Mouse (Mus musculus): ENCODE measurements around the gene Elf5.

The Elf5 gene

DNA sequence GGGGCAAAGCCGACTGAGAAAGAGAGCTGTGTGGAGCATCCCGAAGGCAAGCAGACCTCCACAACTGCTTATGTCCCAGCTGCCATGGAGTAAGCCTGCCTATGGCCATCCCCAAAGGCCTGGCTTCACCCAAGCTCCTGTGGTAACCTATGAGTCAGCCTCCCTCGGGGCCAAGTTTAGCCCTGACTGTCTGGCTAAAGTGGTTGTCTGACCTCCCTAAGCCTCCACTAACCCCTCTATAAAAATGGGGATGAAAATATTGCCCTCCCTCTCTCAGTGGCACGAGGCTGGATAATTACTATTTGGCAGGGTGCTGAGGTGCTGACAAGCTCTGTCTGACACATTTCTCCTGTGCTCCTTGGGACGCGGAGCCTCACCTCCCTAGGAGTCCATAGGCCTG, at the start of gene Elf5:
Elf5 (plus strand) TSS at position 341 of the 400 bp plus-strand sequence.
- no peak for ATAC-seq (ENCODE audit: low TSS enrichment)

DNA sequence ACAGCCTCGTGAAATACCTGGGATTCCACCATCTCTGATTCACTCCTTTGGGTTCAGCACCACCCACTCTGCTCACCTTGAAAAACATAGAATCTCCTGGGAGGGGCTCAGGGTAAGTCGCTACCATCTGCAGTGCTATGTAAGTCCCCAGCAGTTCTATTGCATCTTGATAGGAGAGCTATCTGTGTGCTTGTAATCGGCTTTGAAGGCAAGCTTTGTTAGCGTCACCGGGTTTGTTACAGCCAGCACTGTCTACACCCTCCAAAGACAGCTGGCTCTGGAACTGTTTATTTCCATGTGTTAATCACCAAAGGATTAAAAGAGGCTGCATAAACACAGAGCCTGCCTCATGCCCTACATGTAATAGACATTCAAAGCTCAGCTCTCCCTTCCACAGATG, 38.9 kb upstream of the Elf5 start:
- no peak for ATAC-seq (ENCODE audit: low TSS enrichment)

DNA sequence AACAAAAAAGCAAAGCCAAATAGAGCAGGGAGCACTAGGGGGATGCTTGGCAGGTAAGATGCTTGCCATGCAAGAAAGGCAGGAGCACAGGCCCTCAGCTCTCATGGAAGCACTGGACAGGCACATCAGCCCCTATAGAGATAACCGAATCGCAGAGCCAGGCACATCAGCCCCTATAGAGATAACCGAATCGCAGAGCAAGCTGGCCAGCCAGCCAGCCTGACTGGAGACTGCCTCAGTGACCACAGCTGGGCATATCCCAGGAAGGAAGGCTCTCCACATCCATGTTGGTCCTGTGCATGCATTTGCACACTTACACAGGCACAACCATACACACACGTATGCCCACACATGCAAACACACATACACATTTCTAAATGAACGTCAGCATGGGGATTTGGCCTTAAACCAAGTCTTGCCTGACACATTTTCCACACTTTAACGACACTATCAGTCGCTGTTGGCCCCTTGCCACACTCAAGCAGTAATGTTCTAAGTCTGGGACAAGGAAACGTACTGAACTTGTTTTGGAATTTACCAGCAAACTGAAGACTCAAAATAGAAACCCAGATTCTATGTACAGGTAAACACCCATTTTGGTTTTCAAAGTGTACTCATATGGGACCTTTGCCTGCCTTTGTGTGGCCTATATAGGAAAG, 31.9 kb upstream of the Elf5 start:
- no peak for ATAC-seq (ENCODE audit: low TSS enrichment)

DNA sequence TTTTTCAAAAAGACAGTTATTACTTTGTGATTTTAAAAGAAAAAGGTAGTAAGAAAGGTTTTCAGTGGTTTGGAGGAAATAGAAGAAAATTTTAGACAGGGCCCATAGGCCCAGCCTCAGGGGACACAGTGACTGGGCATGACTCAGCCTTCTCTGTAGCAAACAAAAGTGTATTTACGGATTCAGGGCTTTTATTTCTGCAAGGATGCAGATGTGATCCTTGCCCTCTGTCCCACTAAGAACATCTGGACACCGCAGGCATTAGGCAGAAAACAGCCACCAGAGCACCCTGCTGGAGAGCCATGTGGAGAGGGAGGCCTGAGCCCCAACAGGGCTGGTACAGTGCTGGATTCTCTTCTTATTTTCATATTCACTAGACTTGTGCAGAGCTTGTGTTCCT, 29.3 kb upstream of the Elf5 start:
- ATAC-seq (ENCODE audit: low TSS enrichment), result no peak

DNA sequence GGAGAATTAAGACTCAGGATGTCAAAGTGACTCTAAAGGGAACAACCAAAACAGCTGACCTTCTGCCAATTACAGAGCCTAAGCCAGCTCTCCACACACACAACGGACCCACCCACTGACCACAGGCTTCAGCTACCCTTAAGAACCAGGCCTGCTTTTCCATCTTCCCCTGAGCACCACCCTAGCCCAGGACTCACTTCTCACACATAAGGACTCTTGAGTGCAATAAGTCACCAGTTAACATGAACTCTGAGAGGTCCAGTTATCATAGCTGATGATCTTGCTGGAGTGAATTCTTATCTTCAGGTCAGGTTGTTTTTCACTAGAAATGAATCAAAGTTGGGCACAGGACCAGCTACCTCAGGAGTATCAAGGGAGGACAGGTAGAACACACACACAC, 23.6 kb upstream of the Elf5 start:
- no peak for ATAC-seq (ENCODE audit: low TSS enrichment)

DNA sequence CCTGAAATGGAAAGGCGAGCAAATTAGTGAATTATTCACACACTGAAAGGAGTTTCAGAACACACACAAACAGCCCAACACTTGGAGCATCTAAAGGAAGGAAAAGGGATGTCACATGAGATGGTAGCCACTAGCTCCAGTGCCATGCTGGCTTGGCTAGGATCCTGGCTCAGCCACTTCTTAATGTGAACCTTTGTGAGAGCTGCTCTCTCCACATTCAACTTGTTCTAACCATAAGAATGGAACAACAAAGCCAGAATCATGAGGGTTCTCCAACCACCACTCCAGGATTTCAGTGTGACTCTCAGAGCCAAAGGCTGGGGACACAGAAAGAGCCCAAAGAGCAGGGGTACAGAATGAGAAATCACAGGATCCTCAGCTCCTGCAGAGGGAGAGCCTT, 23.2 kb upstream of the Elf5 start:
- ATAC-seq (ENCODE audit: low TSS enrichment), result no peak

DNA sequence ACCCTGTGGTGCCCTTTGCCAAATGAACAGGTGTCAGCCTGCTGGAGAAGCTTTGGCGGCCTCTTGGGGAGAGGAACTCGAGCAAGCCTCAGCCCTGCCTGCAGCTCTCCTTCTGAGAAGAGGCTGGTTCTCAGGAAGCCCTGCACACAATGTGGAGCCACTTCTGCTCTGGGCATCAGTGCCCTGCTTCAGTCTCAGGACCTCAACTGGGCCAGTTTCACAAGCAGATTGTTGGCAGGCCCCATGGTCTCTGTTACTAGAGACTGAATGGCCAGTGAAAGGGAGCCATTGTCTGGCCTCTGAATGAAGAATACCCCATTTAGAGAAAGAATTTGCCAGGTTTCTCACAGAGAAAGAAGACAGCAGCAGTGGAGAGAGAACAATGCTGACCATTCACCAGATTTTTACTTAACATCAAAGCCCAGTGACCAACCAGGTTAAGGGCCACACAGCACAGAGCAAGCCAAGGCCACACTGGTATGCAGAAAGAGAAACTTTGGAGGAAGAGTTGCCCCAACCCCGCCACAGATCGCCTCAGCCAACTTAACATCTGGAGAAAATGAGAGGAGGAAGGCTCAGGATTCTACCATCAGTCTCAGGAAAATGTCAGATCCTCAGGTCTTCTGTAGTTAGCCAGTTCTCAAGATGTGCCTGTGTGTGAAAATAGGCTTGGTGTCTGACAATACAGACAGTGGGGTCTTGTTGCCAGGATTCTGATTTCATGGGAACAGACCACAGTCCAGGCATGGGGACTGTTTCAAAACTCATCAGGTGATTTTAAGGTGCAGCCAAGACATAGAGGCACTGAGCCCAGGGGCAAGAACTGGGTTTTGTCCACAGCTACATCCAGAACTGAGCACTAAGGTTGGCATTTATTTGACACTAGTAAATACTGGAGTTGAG, 21.2 kb upstream of the Elf5 start:
- ATAC-seq (ENCODE audit: low TSS enrichment), result peak; percentile 94

DNA sequence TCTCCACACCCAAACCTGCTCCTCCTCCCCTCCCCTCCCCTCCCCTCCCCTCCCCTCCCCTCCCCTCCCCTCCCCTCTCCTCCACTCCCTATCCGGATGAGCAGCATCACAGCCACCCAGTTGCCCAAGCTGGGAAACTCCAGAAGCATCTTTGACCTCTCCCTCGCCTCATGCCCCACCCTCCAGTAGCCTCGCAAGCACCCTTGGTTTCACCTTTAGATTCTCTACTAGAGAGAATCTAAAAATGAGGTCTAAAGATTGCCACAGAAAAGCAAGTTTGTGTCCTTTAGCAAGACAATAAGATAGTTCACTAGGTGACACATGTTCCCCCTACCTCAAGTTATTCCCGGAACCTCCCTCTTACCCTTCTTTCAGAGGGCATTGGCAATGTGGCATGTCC, 19.9 kb upstream of the Elf5 start:
- no peak for ATAC-seq (ENCODE audit: low TSS enrichment)

DNA sequence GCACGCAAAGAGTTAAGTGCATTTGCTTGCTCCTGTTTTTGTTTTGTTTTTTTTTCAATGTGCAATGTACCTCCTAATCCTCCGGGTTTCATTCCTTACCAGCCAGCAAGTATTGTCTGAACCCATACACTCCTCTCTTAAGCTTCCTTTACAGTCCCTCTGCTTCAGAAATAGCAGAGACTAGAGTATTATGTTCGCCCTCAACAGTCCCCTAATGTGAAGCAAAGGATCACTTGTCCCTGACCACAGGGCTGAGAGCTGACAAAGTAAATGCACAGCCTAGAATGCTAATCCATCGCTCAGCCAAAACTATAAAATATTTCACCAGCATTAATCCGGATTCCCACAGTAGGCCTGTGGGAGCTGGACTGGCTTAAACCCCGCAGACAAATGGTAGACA, 13.4 kb upstream of the Elf5 start:
- no peak for ATAC-seq (ENCODE audit: low TSS enrichment)

DNA sequence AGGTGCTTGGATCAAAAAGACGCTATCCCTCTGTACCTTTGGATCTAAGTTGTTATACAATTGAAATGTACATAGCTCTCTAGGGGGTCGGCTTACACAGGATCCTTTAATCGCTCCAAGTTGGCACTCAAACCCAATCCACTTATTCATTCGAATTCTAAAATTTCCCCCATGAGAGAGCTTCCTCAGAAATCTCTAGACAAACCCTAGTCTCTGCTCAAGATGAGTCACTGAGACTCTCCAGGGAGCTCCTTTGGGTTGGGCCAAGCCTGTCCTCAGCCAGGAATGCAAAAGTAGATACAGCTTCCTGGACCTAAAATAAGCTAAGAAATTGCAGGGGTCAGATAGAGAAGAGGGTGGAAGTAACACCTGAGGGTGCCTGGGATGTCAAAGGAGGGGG, 10.8 kb upstream of the Elf5 start:
- peak; percentile 62 for ATAC-seq (ENCODE audit: low TSS enrichment)

DNA sequence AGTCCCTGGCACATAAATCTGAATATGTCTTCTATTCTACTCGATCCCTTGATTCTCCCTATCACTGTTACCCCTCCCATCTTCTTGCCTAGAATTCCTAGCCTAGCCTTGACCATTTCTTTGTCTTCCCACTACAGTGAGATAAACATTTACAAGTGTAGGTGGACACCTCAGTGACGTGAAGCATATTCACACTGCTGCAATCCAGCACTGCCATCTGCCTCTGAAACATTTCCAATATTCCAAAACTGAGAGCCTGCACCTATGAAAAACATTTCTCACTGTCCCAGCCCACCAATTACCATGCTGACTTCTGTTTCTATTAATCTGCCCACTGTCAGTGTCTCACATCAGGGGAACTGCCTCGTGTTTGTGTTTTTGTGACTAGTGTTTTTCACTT, 5.2 kb upstream of the Elf5 start:
- ATAC-seq (ENCODE audit: low TSS enrichment), result peak; percentile 62; the same call in 1 of the 2 replicates

DNA sequence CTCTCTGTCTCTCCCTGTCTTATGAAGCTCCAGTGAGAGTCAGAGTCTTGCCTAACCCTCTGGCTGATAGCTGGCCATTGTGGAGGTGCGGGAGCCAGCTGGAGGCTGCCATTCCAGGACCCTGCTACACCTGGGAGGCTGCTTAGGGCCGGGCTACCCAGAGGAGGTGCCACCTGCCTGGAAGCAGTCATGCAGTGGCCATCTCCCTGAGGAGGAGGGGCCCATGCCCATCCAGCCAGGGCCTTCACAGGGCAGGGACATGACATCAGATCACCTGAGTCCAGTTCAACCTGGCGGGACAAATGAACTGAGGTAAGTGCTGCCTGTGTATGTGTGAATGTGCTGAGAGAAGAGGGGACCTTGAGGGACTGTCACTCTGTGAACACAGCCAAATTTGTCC, 328 bp downstream of the Elf5 start:
- ATAC-seq (ENCODE audit: low TSS enrichment), result no peak

DNA sequence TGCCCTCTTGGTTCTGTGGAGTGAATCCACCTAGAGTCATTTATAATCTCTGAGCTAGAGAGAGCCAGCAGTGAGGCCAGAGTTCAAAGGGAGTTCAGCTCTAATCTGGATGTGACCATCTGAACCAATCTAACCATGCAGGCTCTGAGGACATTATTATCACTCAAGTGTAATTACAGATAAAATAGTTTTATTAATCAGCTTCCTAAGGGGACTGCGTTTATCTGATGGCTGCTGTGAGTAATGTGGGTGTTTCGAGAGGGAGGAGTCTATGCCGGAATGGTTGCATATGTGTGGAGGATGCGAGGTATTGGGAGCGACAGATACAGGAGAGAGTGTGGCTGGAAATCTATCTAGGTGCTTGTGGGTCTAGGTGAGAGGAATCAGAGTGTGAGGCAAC, 1.9 kb downstream of the Elf5 start:
- no peak for ATAC-seq (ENCODE audit: low TSS enrichment)

DNA sequence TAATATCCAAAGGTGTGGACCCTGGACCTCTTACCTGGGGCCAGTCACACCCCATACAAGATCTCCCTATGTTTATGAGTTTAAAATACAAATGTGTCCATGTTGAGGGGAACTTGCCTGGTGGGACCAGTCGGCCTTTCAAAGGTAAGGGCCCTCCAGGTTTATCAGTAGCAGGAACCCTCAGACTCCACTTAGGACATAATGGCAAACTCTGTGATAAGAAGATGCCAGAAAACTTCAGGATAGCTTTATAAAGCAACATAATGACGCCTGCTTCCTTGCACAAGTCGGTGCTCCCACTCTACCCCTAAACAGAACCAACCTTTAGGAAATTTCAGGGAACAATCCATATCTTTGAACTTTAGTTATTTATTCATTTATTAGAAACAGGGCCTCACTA, 4.3 kb downstream of the Elf5 start:
- no peak for ATAC-seq (ENCODE audit: low TSS enrichment)

DNA sequence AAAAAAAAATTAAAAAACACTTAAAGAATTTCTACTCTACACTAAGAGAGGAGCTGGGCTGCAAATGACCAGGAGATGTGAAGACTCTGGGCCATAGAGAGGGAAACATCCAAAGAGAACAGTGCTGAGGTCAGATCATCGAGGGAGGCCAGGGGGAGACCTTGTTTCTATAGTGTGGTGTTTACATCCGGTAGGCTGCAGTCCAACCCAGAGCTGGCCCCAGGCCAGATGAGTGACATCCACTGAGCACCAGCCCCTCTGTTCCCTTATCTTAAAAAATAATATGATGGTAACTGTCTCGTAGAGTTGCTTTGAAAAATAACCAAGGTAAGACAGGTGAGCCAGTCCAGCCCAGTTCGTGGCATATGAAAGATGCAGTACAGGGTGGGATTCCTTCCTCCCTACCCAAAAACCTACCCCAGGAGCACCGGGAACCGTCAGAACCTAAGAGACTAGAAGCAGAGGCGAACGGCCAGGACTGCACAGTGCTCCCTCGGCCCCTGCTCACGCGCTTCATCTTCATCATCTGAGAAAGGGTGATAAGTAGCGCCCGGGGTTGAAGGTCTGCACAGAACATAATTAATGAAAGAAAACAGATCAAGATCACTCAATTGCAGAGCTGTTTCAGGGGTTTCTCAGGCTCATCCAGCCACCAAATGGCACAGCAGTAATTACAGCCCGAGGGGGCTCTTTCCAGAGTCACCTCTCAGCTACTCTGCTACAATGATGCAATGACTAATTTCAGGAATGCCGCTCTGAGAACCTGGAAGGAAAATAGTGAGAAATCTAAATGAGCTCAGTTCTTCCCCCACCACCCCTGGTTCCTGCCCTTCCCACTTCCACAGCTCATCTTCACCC, 9.4 kb downstream of the Elf5 start:
- ATAC-seq (ENCODE audit: low TSS enrichment), result no peak

DNA sequence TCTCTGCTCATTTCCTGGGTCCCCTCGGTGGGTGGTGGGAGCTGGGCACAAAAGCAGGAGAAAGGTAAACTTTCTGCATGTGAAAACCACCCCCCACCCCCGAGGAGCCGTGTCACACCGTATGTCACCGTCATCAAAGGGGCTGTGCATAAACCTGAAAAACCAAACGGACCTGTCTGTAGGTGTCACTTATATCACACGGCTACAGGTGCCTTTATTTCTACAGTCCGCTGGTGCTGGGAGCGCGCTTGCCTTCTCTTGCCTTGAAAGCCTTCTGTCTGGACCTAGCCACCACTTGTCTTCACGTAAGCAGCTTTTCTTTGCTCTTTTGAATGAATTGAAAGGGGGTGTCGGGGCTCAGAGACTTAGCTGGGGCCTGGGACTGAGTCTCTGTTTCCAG, 12.4 kb downstream of the Elf5 start:
- ATAC-seq (ENCODE audit: low TSS enrichment), result no peak

DNA sequence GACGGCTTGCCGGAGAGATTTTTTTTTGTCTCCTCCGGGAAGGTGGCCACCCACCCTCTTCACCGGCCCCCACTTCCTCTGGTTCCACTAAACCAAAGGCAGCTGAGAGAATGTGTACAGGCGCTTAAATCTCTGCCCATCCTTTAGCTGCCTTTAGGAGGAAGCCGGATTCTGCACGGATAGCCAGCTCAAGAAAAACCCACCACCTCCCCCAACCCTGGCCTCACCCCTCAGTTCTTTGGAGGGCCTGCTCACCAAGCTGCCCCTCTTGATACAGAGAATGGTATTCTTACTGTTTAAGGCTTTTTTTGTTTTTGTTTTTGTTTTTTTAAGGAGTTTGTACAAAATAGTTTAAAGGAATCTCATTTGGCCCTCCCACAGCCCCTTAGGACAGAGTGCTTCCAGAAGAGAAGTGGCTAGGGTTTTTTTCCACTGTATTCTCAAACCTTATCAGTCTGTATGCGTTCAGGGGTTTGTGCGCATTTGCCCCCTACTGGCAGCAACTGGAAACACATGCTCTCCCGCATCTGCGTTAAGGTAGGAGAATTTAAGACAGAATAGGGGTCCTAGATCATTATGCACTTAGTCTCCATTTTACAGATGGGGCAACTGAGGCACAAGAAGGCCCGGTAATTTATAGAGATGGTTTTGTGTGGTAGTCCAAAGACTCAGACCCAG, 13.0 kb downstream of the Elf5 start:
- peak; percentile 71 for ATAC-seq (ENCODE audit: low TSS enrichment)

DNA sequence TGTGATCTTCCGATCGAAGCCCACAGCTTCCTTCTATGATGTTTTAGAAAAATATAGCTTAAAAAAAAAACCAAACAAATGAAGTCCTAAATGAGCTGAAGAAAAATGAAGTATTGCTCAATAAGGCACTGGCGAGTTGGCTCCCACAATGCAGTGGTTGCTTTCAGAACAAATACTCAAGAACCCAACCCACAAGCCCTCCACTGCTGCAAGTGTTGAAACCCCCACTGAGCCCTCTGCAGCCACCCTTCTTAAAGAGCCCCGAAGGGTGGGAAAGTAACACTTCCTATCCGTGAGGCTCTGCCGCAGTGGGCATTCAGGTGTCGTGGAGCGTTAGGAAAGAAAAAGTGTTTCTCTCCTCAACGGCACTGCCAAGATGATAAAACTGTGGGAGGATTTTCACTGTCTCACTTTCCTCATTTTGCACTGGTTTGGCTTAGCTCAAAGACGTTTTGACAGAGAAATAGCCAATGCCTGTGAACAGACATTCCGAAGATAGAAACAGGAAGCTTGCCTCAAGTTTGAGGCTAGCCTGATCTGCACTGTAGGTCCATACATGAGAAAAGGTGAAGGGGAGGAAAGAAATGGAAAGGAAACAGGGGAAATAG, 14.1 kb downstream of the Elf5 start:
- peak; percentile 69 for ATAC-seq (ENCODE audit: low TSS enrichment)

DNA sequence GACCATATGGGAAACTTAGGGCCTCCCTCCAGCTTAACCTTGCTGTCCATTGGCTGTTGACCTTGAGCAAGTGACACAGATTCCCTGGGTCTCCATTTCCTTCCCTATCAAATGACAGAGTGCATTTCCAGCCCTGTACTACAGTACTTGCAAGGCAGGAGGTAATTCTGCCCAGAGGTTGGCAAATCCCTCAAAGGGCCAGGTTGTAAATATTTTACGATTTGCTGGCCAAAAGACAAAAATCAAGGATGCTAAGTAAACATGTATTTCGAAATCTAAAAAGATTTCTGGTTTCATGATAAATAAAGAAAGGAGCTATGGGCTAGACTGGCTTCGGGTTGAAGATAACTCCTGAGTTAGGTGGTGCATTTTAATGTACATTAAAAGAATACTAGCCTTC, 16.9 kb downstream of the Elf5 start:
- no peak for ATAC-seq (ENCODE audit: low TSS enrichment)

DNA sequence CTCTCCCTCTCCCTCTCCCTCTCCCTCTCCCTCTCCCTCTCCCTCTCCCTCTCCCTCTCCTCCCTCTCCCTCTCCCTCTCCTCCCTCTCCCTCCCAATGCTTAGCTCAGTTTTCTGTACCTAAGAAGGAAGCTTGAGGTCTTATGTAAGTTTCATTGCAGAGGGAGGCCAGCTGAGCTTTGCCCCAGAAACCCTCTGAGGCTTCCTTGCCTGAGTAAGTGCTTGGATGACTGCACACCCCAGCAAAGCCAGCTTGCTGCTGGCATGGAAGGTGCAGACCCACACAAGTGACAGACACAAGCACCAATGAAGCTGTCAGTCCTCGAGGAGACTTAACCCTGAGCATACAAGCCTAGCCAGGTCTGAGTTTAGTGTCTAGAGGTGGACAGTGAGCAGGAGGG, 19.2 kb downstream of the Elf5 start:
- peak; percentile 62 for ATAC-seq (ENCODE audit: low TSS enrichment)

DNA sequence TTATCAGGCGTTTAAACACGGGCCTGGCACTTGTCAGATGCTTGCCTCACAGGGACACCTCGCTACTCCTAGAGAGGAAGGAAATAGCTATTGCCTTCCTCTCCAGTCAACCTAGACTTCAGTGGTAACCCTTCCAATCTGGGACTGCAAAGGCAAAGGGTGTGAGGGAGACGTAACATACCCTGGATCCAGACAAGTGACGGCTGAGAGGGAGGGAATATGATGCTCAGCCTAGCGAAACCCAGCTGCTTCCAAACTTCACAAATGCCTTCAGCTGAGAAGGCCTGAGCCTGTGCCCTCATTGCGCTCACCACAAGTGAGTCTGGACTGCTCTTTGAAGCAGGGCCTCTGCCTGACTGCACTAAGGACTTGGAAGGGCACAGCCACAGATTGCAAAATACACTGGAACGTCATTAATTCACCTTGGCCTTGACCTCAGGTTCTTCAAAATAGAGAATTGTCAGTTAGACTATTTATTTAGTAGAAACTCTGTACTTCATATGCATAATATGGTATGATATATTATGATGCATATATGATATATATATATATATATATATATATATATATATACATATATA, 21.3 kb downstream of the Elf5 start:
- no peak for ATAC-seq (ENCODE audit: low TSS enrichment)

Data from frontal cortex, adult (tissue).